Mouse (Mus musculus) intestine, embryonic 16.5 days (tissue): Measurements from ENCODE around the gene Flcn. TPM values are rescaled to one million over a fixed set of nuclear protein-coding genes. Genes with fewer than 3 reads are reported as not detected.

Experiments used
- ATAC-seq: fragments of 200-750 bp; cut with Nextera tagmentation; 2 replicates; pipeline ENCODE4 v1.8.0; 2017; ENCODE audit warnings: moderate TSS enrichment, moderate library complexity
- H3K27ac ChIP-seq: fragments of 300-500 bp; sonication (generic); 2 replicates; pipeline ENCODE4 v1.5.1; 2014; ENCODE audit warnings: mild to moderate bottlenecking, low read length
- H3K27me3 ChIP-seq: fragments of 300-500 bp; sonication (generic); replicated peaks from 2 replicates; pipeline ENCODE4 v1.6.1; 2014; ENCODE audit warnings: low read length, control low read depth, mixed read lengths; ENCODE audit not compliant: control insufficient read depth, insufficient read depth
- H3K36me3 ChIP-seq: fragments of 300-500 bp; sonication (generic); 2 replicates; pipeline ENCODE4 v1.6.1; 2014; ENCODE audit warnings: low read length, control low read depth; ENCODE audit not compliant: control insufficient read depth, insufficient read depth
- H3K4me1 ChIP-seq: fragments of 300-500 bp; sonication (generic); 2 replicates; pipeline ENCODE4 v1.6.1; 2014; ENCODE audit warnings: low read length, control low read depth, mixed read lengths; ENCODE audit not compliant: control insufficient read depth, insufficient read depth
- H3K4me2 ChIP-seq: fragments of 300-500 bp; sonication (generic); 2 replicates; pipeline ENCODE4 v1.6.1; 2014; ENCODE audit warnings: low read depth, low read length, control low read depth
- H3K4me3 ChIP-seq: fragments of 300-500 bp; sonication (generic); 2 replicates; pipeline ENCODE4 v1.5.1; 2014; ENCODE audit warnings: mild to moderate bottlenecking, low read length
- H3K9ac ChIP-seq: fragments of 300-500 bp; sonication (generic); 2 replicates; pipeline ENCODE4 v1.6.1; 2014; ENCODE audit warnings: low read depth, low read length
- H3K9me3 ChIP-seq: fragments of 300-500 bp; sonication (generic); 2 replicates; pipeline ENCODE4 v1.6.1; 2016; ENCODE audit warnings: low read length, control low read depth; ENCODE audit not compliant: control insufficient read depth
- WGBS: fragments of 180-500 bp; shearing (Covaris S2); extraction: QIAGEN DNeasy Blood & Tissue Kit; methylation state at CpG from one replicate; pipeline ENCODE4 v1.1.7; 2014; 5-methylcytosine and 5-hydroxymethylcytosine counted together
- polyA plus RNA-seq: library from polyadenylated mRNA; unstranded; fragments of >200 nt; fragmentation: Nextera tagmentation; extraction: Ambion mirVana; gene quantifications from 2 replicates; pipeline ENCODE4 v1.2.1, GENCODE M21; 2015

The Flcn gene
- polyA plus RNA-seq, 1 experiment from 2014 or later: 46.5 TPM

DNA sequence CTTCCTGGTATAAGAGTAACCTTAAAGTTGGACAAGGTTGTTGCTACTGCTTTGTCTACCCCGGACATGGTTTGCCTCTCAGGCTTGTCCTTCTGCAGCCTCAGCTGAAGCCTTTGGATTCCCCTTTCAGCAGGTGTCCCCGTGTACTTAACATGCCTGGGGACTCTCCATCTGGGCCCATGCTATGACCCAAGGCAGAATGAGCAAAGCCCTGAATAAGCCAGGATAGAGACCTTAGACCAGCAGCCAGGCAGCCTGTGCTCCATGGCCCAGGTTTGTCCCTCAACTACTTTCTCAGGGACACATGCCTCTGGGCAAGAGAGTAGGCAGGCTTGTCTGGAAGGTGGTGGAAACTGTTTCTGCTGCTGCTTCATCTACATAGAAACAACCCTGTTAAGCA is 66.5 kb downstream of the Flcn start:
- Histone ChIP-seq H3K9ac (no peak overlapping the region), H3K4me3 (no peak overlapping the region), H3K9me3 (no peaks in the 10 kb centered on the region), H3K4me2 (no peak overlapping the region), H3K27me3 (no peaks in the 10 kb centered on the region), H3K4me1 (no peaks in the 10 kb centered on the region), H3K27ac (no peak overlapping the region), H3K36me3 (peaks cover 26% of the 10 kb centered on the region; the same call in 1 of the 2 replicates)
- no peak for ATAC-seq
- 97% methylated on average over 2 of the region's 2 CpGs for WGBS

- Histone ChIP-seq H3K27ac (no peak overlapping the region), H3K9ac (no peak overlapping the region), H3K4me3 (no peak overlapping the region), H3K4me1 (no peaks in the 10 kb centered on the region), H3K36me3 (peaks cover 32% of the 10 kb centered on the region), H3K9me3 (no peaks in the 10 kb centered on the region), H3K27me3 (no peaks in the 10 kb centered on the region), H3K4me2 (no peak overlapping the region)
- 96% methylated on average over 5 of the region's 5 CpGs for WGBS
- ATAC-seq: no peak
These were observed 67.9 kb downstream of the Flcn start for GRCm38 (mm10) chr11:59741915-59742314.

Other genes starting within 250 kb of the Flcn start
- not detected in 2 replicates for gene Olfr222, start 233.8 kb downstream of the Flcn start, polyA plus RNA-seq
- not detected in 2 replicates for gene Olfr223, start 216.7 kb downstream of the Flcn start, polyA plus RNA-seq
- 23.9 and 25.2 TPM in 2 replicates for gene Mprip, start 148.7 kb downstream of the Flcn start, polyA plus RNA-seq
- 2.7 and 4.0 TPM in 2 replicates for gene Pld6, start 22.4 kb downstream of the Flcn start, polyA plus RNA-seq
- 31.1 and 34.5 TPM in 2 replicates for gene Nt5m, start 29.4 kb upstream of the Flcn start, polyA plus RNA-seq
- 165 and 184 TPM in 2 replicates for gene Cops3, start 29.8 kb upstream of the Flcn start, polyA plus RNA-seq
- 33.0 and 33.4 TPM in 2 replicates for gene Med9, start 138.2 kb upstream of the Flcn start, polyA plus RNA-seq
- gene Rasd1, start 154.9 kb upstream of the Flcn start, polyA plus RNA-seq: 2.0 and 2.3 TPM in 2 replicates
- 6.7 and 8.7 TPM in 2 replicates for gene Pemt, start 236.5 kb upstream of the Flcn start, polyA plus RNA-seq